Mouse (Mus musculus): ENCODE measurements around the gene Mpi. TPM values are rescaled to one million over a fixed set of nuclear protein-coding genes. Genes with fewer than 3 reads are reported as not detected.
A peak's percentile ranks its signal among the peaks of the same experiment; 100 is the strongest.

Mpi gene
- total RNA-seq, 1 experiment, result 42.3 TPM

GRCm38 (mm10) chr9:57522114-57522860, 30.3 kb downstream of the Mpi start:
- Histone ChIP-seq H3K9me3 (ENCODE audit: control insufficient read depth, insufficient read depth, low read depth, low read length) (no peaks in the 10 kb centered on the region), H3K36me3 (ENCODE audit: control insufficient read depth, insufficient read depth, low read length, poor library complexity, severe bottlenecking) (no peaks in the 10 kb centered on the region; the same call in 1 of the 2 replicates), H3K9ac (ENCODE audit: insufficient read depth, low read depth, low read length, poor library complexity, severe bottlenecking) (peak overlapping the region; percentile 96), H3K27ac (ENCODE audit: insufficient read depth, low read depth, low read length, poor library complexity, severe bottlenecking) (peak overlapping the region; percentile 59; the same call in 1 of the 2 replicates), H3K4me3 (ENCODE audit: insufficient read depth in 1 of 2, low read depth in 1 of 2, low read length in 2 of 2, poor library complexity in 1 of 2, severe bottlenecking in 1 of 2) (peak overlapping the region; percentile 79 to 91), H3K4me1 (ENCODE audit: control insufficient read depth in 2 of 2, insufficient read depth in 2 of 2, low read length in 2 of 2, poor library complexity in 1 of 2) (peaks cover 7 to 8% of the 10 kb centered on the region in 2 experiments)
- TF ChIP-seq ZNF384 (IDR thresholded peaks at IDR 0.05; ENCODE audit: low read depth, low read length), result no peak
- in situ Hi-C loops (cut with MboI; ENCODE audit: low sequenced_read_pairs in 2 of 2, unreplicated experiment in 2 of 2), result no loop called here
- DNase-seq (ENCODE audit: low read depth, low spot score), result no peak

- Histone ChIP-seq H3K4me1 (ENCODE audit: control insufficient read depth in 2 of 2, insufficient read depth in 2 of 2, low read length in 2 of 2, poor library complexity in 1 of 2) (peaks cover 8 to 9% of the 10 kb centered on the region in 2 experiments), H3K9me3 (ENCODE audit: control insufficient read depth, insufficient read depth, low read depth, low read length) (no peaks in the 10 kb centered on the region), H3K36me3 (ENCODE audit: control insufficient read depth, insufficient read depth, low read length, poor library complexity, severe bottlenecking) (no peaks in the 10 kb centered on the region; the same call in 1 of the 2 replicates), H3K9ac (ENCODE audit: insufficient read depth, low read depth, low read length, poor library complexity, severe bottlenecking) (peak within 1 kb of the TSS; percentile 96), H3K4me3 (ENCODE audit: insufficient read depth in 1 of 2, low read depth in 1 of 2, low read length in 2 of 2, poor library complexity in 1 of 2, severe bottlenecking in 1 of 2) (peak within 1 kb of the TSS; percentile 79 to 91), H3K27ac (ENCODE audit: insufficient read depth, low read depth, low read length, poor library complexity, severe bottlenecking) (peak within 1 kb of the TSS; percentile 88)
- DNase-seq (ENCODE audit: low read depth, low spot score), result no peak
- no peak for TF ChIP-seq CHD2 (IDR thresholded peaks at IDR 0.05; ENCODE audit: low read depth, low read length)
- TF ChIP-seq HCFC1 (IDR thresholded peaks at IDR 0.05; ENCODE audit: borderline replicate concordance, insufficient read depth, low read length), result peak; percentile 75; the same call in 1 of the 2 replicates
- in situ Hi-C loops (cut with MboI; ENCODE audit: low sequenced_read_pairs in 2 of 2, unreplicated experiment in 2 of 2), result no loop called here
Observed at GRCm38 (mm10) chr9:57521056-57521911, 31.3 kb downstream of the Mpi start, which contains the start of gene Cox5a. Gene Cox5a (plus strand): TSS chr9:57521274.

GRCm38 (mm10) chr9:57520375-57521055, 32.0 kb downstream of the Mpi start:
- Histone ChIP-seq H3K27ac (ENCODE audit: insufficient read depth, low read depth, low read length, poor library complexity, severe bottlenecking) (peak overlapping the region; percentile 68; the same call in 1 of the 2 replicates), H3K9me3 (ENCODE audit: control insufficient read depth, insufficient read depth, low read depth, low read length) (no peaks in the 10 kb centered on the region), H3K4me3 (ENCODE audit: insufficient read depth in 1 of 2, low read depth in 1 of 2, low read length in 2 of 2, poor library complexity in 1 of 2, severe bottlenecking in 1 of 2) (peak overlapping the region; percentile 79 to 91), H3K9ac (ENCODE audit: insufficient read depth, low read depth, low read length, poor library complexity, severe bottlenecking) (peak overlapping the region; percentile 96), H3K36me3 (ENCODE audit: control insufficient read depth, insufficient read depth, low read length, poor library complexity, severe bottlenecking) (no peaks in the 10 kb centered on the region), H3K4me1 (ENCODE audit: control insufficient read depth in 2 of 2, insufficient read depth in 2 of 2, low read length in 2 of 2, poor library complexity in 1 of 2) (peaks cover 8 to 9% of the 10 kb centered on the region in 2 experiments)
- in situ Hi-C loops (cut with MboI; ENCODE audit: low sequenced_read_pairs in 2 of 2, unreplicated experiment in 2 of 2), result no loop called here
- no peak for DNase-seq (ENCODE audit: low read depth, low spot score)
- TF ChIP-seq CHD2 (IDR thresholded peaks at IDR 0.05; ENCODE audit: low read depth, low read length), result no peak
- TF ChIP-seq HCFC1 (IDR thresholded peaks at IDR 0.05; ENCODE audit: borderline replicate concordance, insufficient read depth, low read length), result no peak
- TF ChIP-seq ZC3H11A (IDR thresholded peaks at IDR 0.05; ENCODE audit: borderline replicate concordance, low read depth, low read length), result no peak
- no peak for TF ChIP-seq ZNF384 (IDR thresholded peaks at IDR 0.05; ENCODE audit: low read depth, low read length)
- TF ChIP-seq MAFK (IDR thresholded peaks at IDR 0.05; ENCODE audit: insufficient read depth, low read depth, low read length), result no peak

- peaks cover 0 to 2% of the 10 kb centered on the region in 2 experiments; a peak in 1 of 4 replicates for H3K4me1 ChIP-seq (ENCODE audit: control insufficient read depth in 2 of 2, insufficient read depth in 2 of 2, low read length in 2 of 2, poor library complexity in 1 of 2)
- DNase-seq (ENCODE audit: low read depth, low spot score), result no peak
- no peak for TF ChIP-seq CHD2 (IDR thresholded peaks at IDR 0.05; ENCODE audit: low read depth, low read length)
- TF ChIP-seq ZC3H11A (IDR thresholded peaks at IDR 0.05; ENCODE audit: borderline replicate concordance, low read depth, low read length), result peak; percentile 19; the same call in 1 of the 2 replicates
- TF ChIP-seq MAFK (IDR thresholded peaks at IDR 0.05; ENCODE audit: insufficient read depth, low read depth, low read length), result no peak
- no peak overlapping the region for H3K4me3 ChIP-seq (ENCODE audit: insufficient read depth in 1 of 2, low read depth in 1 of 2, low read length in 2 of 2, poor library complexity in 1 of 2, severe bottlenecking in 1 of 2)
- in situ Hi-C loops (cut with MboI; ENCODE audit: low sequenced_read_pairs in 2 of 2, unreplicated experiment in 2 of 2), result no loop called here
- no peaks in the 10 kb centered on the region for H3K36me3 ChIP-seq (ENCODE audit: control insufficient read depth, insufficient read depth, low read length, poor library complexity, severe bottlenecking)
- H3K9ac ChIP-seq (ENCODE audit: insufficient read depth, low read depth, low read length, poor library complexity, severe bottlenecking), result no peak overlapping the region
- no peak overlapping the region; the same call in 1 of the 2 replicates for H3K27ac ChIP-seq (ENCODE audit: insufficient read depth, low read depth, low read length, poor library complexity, severe bottlenecking)
- no peaks in the 10 kb centered on the region for H3K9me3 ChIP-seq (ENCODE audit: control insufficient read depth, insufficient read depth, low read depth, low read length)
Observed at GRCm38 (mm10) chr9:57517113-57517512, 35.5 kb downstream of the Mpi start.

Data from ES-E14 (cell line).